Mouse (Mus musculus): Measurements from ENCODE around the gene Hpcal4. TPM values are rescaled to one million over a fixed set of nuclear protein-coding genes. Genes with fewer than 3 reads are reported as not detected.

The Hpcal4 gene
- total RNA-seq, 2 experiments from 2014 or later = not detected

DNA sequence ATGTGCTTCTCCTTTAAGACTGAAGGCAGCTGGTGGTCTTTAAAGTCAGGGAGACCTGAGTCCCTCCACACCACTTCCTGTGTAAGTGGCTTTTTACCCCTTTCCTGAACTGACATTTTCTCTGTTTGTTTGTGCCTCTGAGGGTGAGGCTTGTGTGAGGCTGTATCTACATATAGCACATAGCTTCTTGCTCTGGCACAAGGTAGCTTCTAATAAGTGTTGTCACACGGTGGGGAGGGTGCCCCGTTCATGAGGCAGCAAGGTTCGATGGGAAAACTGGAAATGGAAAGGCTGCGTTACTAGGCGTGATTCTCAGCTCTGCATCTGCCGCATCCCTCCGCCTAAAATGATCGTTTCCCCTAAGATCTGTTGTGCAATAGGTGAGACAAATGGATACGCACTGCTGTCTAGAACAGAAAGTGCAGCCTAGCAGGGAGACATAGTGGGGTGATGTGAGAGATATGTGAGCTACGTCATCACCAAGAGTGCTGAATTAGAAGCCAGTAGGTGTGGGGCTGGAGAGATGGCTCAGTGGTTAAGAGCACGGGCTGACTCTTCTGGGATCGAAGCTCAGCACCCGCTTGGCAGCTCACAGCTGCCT is 53.5 kb downstream of the Hpcal4 start:
- no peak for ATAC-seq (replicated peaks; ENCODE audit: low FRiP score, low TSS enrichment, poor library complexity, severe bottlenecking)

GRCm38 (mm10) chr4:123237386-123238266 is 54.6 kb downstream of the Hpcal4 start:
- ATAC-seq (replicated peaks; ENCODE audit: low FRiP score, low TSS enrichment, poor library complexity, severe bottlenecking) = no peak

DNA sequence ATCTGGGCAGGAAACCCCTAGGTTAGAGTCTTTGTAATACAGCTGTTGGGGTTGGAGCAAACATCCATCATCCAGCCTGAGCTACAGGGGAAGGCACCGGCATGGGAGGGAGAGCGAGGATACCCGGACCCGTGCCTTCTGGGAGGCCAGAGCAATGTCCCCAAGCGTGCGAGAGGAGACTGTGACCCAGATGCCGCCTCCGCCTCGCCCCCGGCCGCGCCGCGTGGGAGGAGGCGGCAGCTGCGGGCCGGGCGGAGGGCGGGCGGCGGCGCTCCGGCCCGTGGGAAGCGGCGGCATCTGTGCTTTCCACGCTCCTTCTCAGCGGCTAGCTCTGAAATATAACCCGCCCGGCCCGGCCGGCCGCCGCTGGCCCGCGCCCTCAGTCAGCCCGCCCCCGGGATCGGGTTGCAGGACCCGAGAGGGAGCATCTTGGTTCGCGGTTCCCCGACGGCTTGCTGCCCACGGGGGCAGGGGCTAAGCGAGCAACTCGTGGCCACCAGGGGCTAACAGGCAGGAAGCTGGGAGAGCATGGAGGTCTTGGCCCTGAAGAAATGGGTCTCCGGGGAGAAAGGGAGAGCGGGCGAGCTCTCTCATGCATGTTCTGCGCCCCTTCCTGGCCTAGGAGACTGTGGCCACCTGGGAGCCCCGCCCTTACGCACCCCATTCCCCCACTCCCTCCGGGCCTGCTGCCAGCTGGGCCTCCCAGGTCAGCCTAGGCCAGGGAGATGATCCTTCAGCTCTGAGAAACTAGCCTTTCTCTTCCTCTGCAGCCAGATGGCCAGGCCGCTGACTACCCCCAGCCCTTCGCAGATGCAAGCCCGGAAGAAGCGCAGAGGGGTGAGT is 56.6 kb downstream of the Hpcal4 start:
- no peak for ATAC-seq (replicated peaks; ENCODE audit: low FRiP score, low TSS enrichment, poor library complexity, severe bottlenecking)

Other genes with a start within 250 kb of the Hpcal4 start
- gene Mfsd2a, start 222.0 kb upstream of the Hpcal4 start, total RNA-seq (2014; fragmentation: Nextera tagmentation) = not detected in 2 replicates
- gene Mfsd2a, start 222.0 kb upstream of the Hpcal4 start, total RNA-seq (2017) = not detected in 2 replicates
- gene Mycl, start 187.6 kb upstream of the Hpcal4 start, total RNA-seq (2014; fragmentation: Nextera tagmentation) = not detected in 2 replicates
- gene Mycl, start 187.6 kb upstream of the Hpcal4 start, total RNA-seq (2017) = 0.50 and 5.4 TPM in 2 replicates
- 10.8 and 23.3 TPM in 2 replicates for gene Trit1, start 166.6 kb upstream of the Hpcal4 start, total RNA-seq (2014; fragmentation: Nextera tagmentation)
- 12.3 and 24.8 TPM in 2 replicates for gene Trit1, start 166.6 kb upstream of the Hpcal4 start, total RNA-seq (2017)
- 0.33 TPM in 1 of 2 replicates, not detected in the other for gene Bmp8b, start 78.1 kb upstream of the Hpcal4 start, total RNA-seq (2014; fragmentation: Nextera tagmentation)
- not detected in 2 replicates for gene Bmp8b, start 78.1 kb upstream of the Hpcal4 start, total RNA-seq (2017)
- gene Oxct2b, start 67.0 kb upstream of the Hpcal4 start, total RNA-seq (2014; fragmentation: Nextera tagmentation) = not detected in 2 replicates
- not detected in 2 replicates for gene Oxct2b, start 67.0 kb upstream of the Hpcal4 start, total RNA-seq (2017)
- 74.5 and 87.1 TPM in 2 replicates for gene Ppie, start 43.3 kb upstream of the Hpcal4 start, total RNA-seq (2014; fragmentation: Nextera tagmentation)
- 61.6 and 78.6 TPM in 2 replicates for gene Ppie, start 43.3 kb upstream of the Hpcal4 start, total RNA-seq (2017)
- gene Nt5c1a, start 18.3 kb downstream of the Hpcal4 start, total RNA-seq (2014; fragmentation: Nextera tagmentation) = not detected in 2 replicates
- not detected in 2 replicates for gene Nt5c1a, start 18.3 kb downstream of the Hpcal4 start, total RNA-seq (2017)
- 0.27 and 1.3 TPM in 2 replicates for gene Heyl, start 50.3 kb downstream of the Hpcal4 start, total RNA-seq (2014; fragmentation: Nextera tagmentation)
- not detected in 2 replicates for gene Heyl, start 50.3 kb downstream of the Hpcal4 start, total RNA-seq (2017)
- gene Pabpc4, start 79.1 kb downstream of the Hpcal4 start, total RNA-seq (2014; fragmentation: Nextera tagmentation) = 364 and 416 TPM in 2 replicates
- 201 and 257 TPM in 2 replicates for gene Pabpc4, start 79.1 kb downstream of the Hpcal4 start, total RNA-seq (2017)
- not detected in 2 replicates for gene Oxct2a, start 140.4 kb downstream of the Hpcal4 start, total RNA-seq (2014; fragmentation: Nextera tagmentation)
- gene Oxct2a, start 140.4 kb downstream of the Hpcal4 start, total RNA-seq (2017) = not detected in 2 replicates
- gene Bmp8a, start 160.0 kb downstream of the Hpcal4 start, total RNA-seq (2014; fragmentation: Nextera tagmentation) = not detected in 2 replicates
- gene Bmp8a, start 160.0 kb downstream of the Hpcal4 start, total RNA-seq (2017) = not detected in 2 replicates

All from megakaryocyte-erythroid progenitor cell, adult 5-6 weeks (primary cell).